Mouse (Mus musculus) lung, postnatal 0 days (tissue): Measurements from ENCODE around the gene Nacc1. TPM values are rescaled to one million over a fixed set of nuclear protein-coding genes. Genes with fewer than 3 reads are reported as not detected.

Experiments
- ATAC-seq: fragments of 200-750 bp; cut with Nextera tagmentation; 2 replicates; pipeline ENCODE4 v1.8.0; 2017; ENCODE audit warnings: moderate library complexity
- DNase-seq: peaks from one replicate; pipeline ENCODE4 v3.0.0-alpha.2; 2016; ENCODE audit warnings: low spot score
- H3K27ac ChIP-seq: fragments of 300-500 bp; sonication (generic); 2 replicates; pipeline ENCODE4 v1.5.1; 2014; ENCODE audit warnings: antibody characterized with exemption, mild to moderate bottlenecking, low read length, mixed read lengths
- H3K27me3 ChIP-seq: fragments of 300-500 bp; sonication (generic); replicated peaks from 2 replicates; pipeline ENCODE4 v1.6.1; 2014; ENCODE audit warnings: low read length, mixed read lengths; ENCODE audit not compliant: insufficient read depth
- H3K36me3 ChIP-seq: fragments of 300-500 bp; sonication (generic); 2 replicates; pipeline ENCODE4 v1.6.1; 2014; ENCODE audit warnings: low read length, mixed read lengths; ENCODE audit not compliant: insufficient read depth
- H3K4me1 ChIP-seq: fragments of 300-500 bp; sonication (generic); 2 replicates; pipeline ENCODE4 v1.6.1; 2014; ENCODE audit warnings: antibody characterized with exemption, low read depth, low read length, mixed read lengths; ENCODE audit not compliant: insufficient read depth
- H3K4me2 ChIP-seq: fragments of 300-500 bp; sonication (generic); replicated peaks from 2 replicates; pipeline ENCODE4 v1.6.1; 2014; ENCODE audit warnings: low read depth, mild to moderate bottlenecking, low read length, moderate library complexity, mixed read lengths
- H3K4me3 ChIP-seq: fragments of 300-500 bp; sonication (generic); 2 replicates; pipeline ENCODE4 v1.5.1; 2014; ENCODE audit warnings: low read depth, low read length
- H3K9ac ChIP-seq: fragments of 300-500 bp; sonication (generic); replicated peaks from 2 replicates; pipeline ENCODE4 v1.6.1; 2014; ENCODE audit warnings: low read depth, mild to moderate bottlenecking
- H3K9me3 ChIP-seq: fragments of 300-500 bp; sonication (generic); 2 replicates; pipeline ENCODE4 v1.6.1; 2016; ENCODE audit warnings: low read length, mixed read lengths
- CTCF ChIP-seq: IDR thresholded peaks from 2 replicates; pipeline ENCODE4 v1.5.1; 2016; ENCODE audit warnings: antibody characterized with exemption, mild to moderate bottlenecking
- EP300 ChIP-seq: IDR thresholded peaks from 2 replicates; pipeline ENCODE4 v1.6.1; 2016; ENCODE audit warnings: antibody characterized with exemption, mild to moderate bottlenecking, control low read depth
- WGBS: fragments of 180-500 bp; shearing (Covaris S2); extraction: QIAGEN DNeasy Blood & Tissue Kit; methylation state at CpG from one replicate; pipeline ENCODE4 v1.1.7; 2014; 5-methylcytosine and 5-hydroxymethylcytosine counted together
- polyA plus RNA-seq: library from polyadenylated mRNA; unstranded; fragments of >200 nt; fragmentation: Nextera tagmentation; extraction: Ambion mirVana; gene quantifications from 2 replicates; pipeline ENCODE4 v1.2.1, GENCODE M21; 2015

Nacc1 gene
- polyA plus RNA-seq, 1 experiment from 2014 or later: 7.4 TPM

GRCm38 (mm10) chr8:84658951-84659350 is 28.7 kb downstream of the Nacc1 start:
- Histone ChIP-seq H3K27ac (peak overlapping the region; percentile 99; the same call in 1 of the 2 replicates), H3K9me3 (no peaks in the 10 kb centered on the region), H3K4me1 (peaks cover 32% of the 10 kb centered on the region), H3K36me3 (no peaks in the 10 kb centered on the region), H3K4me2 (no peak overlapping the region), H3K9ac (no peak overlapping the region), H3K27me3 (no peaks in the 10 kb centered on the region), H3K4me3 (no peak overlapping the region)
- WGBS: 47% methylated on average over 1 of the region's 1 CpGs
- DNase-seq: no peak
- no peak for ATAC-seq
- TF ChIP-seq EP300 (no peak), CTCF (no peak)

GRCm38 (mm10) chr8:84657680-84658079 is 30.0 kb downstream of the Nacc1 start:
- H3K9ac ChIP-seq: no peak overlapping the region
- TF ChIP-seq CTCF (no peak), EP300 (no peak)
- H3K4me3 ChIP-seq: no peak overlapping the region
- DNase-seq (peak; percentile 78), ATAC-seq (no peak)
- no peaks in the 10 kb centered on the region for H3K36me3 ChIP-seq
- 51% methylated on average over 4 of the region's 4 CpGs for WGBS
- H3K4me2 ChIP-seq: 0 out of 2 replicates have a peak overlapping the region, but pooled peaks have one; percentile 81
- peak overlapping the region; percentile 97 for H3K27ac ChIP-seq
- peaks cover 32% of the 10 kb centered on the region for H3K4me1 ChIP-seq
- H3K9me3 ChIP-seq: no peaks in the 10 kb centered on the region
- no peaks in the 10 kb centered on the region for H3K27me3 ChIP-seq

GRCm38 (mm10) chr8:84657203-84657602 is 30.5 kb downstream of the Nacc1 start:
- peak overlapping the region; percentile 97 for H3K27ac ChIP-seq
- H3K4me2 ChIP-seq: peak overlapping the region; percentile 81
- TF ChIP-seq CTCF: no peak
- no peaks in the 10 kb centered on the region for H3K36me3 ChIP-seq
- H3K4me3 ChIP-seq: no peak overlapping the region
- no peaks in the 10 kb centered on the region for H3K27me3 ChIP-seq
- H3K9me3 ChIP-seq: no peaks in the 10 kb centered on the region
- H3K9ac ChIP-seq: no peak overlapping the region
- H3K4me1 ChIP-seq: peaks cover 32% of the 10 kb centered on the region
- peak; percentile 68 for DNase-seq
- ATAC-seq: no peak

DNA sequence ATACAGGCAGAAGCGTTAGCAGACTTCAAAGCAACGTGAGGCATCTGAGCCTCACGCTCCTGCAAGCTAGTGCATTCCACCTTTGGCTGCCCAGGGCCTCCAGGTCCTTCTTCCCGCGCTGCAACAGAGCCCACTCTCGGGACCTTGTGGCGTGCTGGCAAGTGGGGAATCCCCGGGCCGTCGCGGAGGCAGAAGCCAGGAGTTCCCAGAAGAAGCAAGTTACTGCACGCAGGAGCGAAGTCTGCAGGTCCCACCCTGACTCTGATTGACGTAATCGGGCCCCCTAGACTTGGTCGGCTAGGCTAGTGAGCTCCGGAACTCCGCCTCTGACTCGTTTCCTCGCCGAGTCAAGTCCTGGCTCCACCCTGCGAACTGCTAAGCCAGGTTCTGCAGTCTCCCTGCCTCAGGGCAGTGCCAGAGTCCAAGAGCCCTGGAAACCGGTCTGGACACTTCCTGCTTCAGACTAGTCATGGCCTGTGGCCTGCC is 31.0 kb downstream of the Nacc1 start:
- Histone ChIP-seq H3K36me3 (no peaks in the 10 kb centered on the region), H3K27me3 (no peaks in the 10 kb centered on the region), H3K4me3 (peak overlapping the region; percentile 44), H3K4me2 (peak overlapping the region; percentile 81), H3K9me3 (no peaks in the 10 kb centered on the region), H3K4me1 (peaks cover 32% of the 10 kb centered on the region), H3K27ac (peak overlapping the region; percentile 97), H3K9ac (peak overlapping the region; percentile 76)
- TF ChIP-seq EP300 (peak; percentile 87), CTCF (peak; percentile 18; the same call in 1 of the 2 replicates)
- peak; percentile 72 for ATAC-seq
- DNase-seq: peak; percentile 96
- WGBS: under 1% methylated on average over 23 of the region's 23 CpGs

GRCm38 (mm10) chr8:84656191-84656525 is 31.5 kb downstream of the Nacc1 start:
- peak overlapping the region; percentile 44 for H3K4me3 ChIP-seq
- H3K36me3 ChIP-seq: no peaks in the 10 kb centered on the region
- H3K9ac ChIP-seq: peak overlapping the region; percentile 76
- H3K9me3 ChIP-seq: no peaks in the 10 kb centered on the region
- peaks cover 32% of the 10 kb centered on the region for H3K4me1 ChIP-seq
- 2% methylated on average over 10 of the region's 10 CpGs for WGBS
- DNase-seq (peak; percentile 41), ATAC-seq (no peak)
- TF ChIP-seq CTCF: no peak
- TF ChIP-seq EP300: no peak
- H3K4me2 ChIP-seq: peak overlapping the region; percentile 81
- H3K27me3 ChIP-seq: no peaks in the 10 kb centered on the region
- peak overlapping the region; percentile 97 for H3K27ac ChIP-seq

DNA sequence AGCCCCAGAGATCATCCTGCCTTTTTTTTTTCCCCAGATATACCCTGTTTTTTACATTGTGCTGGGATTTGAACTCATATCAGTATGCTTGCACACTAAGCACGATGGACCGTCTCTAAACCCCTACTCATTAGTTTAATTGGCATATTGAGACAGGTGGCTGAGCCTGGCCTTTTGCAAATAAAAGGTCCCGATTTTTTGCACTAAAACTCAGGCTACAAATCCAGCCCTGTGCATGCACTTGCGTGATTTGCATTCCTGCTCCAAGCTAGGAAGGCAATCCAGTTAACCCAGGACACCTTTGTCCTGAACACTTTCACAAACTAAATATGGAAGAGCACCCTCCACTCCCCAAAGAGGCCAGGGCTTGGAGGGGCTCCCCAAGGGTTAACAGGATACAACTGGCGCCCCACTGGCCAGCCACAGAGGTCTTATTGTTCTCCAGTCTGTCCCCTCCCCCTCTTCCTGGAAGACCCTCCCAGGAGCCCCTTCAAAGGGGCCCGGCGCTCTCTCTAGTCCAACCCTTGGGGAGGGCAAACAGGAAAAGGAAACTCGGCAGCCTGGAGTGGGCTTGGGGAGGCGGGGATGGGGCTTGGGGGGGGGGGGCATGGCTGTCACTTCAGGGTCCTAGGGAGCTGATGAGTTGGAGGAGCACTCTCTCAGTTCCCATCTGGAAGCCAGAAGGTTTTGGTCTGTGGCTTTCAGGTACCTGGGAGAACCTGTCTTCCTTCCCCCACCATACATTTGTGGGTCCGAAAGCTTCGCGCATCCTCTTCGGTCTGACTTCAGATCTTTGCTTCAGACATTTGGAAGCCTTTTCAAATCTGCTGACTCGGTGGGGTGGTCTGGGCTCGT is 32.1 kb downstream of the Nacc1 start:
- TF ChIP-seq CTCF (no peak), EP300 (peak; percentile 97)
- H3K27ac ChIP-seq: peak overlapping the region; percentile 97
- 2% methylated on average over 15 of the region's 15 CpGs for WGBS
- DNase-seq (peak; percentile 81), ATAC-seq (peak; percentile 50)
- H3K4me1 ChIP-seq: peaks cover 32% of the 10 kb centered on the region
- peak overlapping the region; percentile 44 for H3K4me3 ChIP-seq
- no peaks in the 10 kb centered on the region for H3K27me3 ChIP-seq
- no peaks in the 10 kb centered on the region for H3K36me3 ChIP-seq
- peak overlapping the region; percentile 81 for H3K4me2 ChIP-seq
- H3K9me3 ChIP-seq: no peaks in the 10 kb centered on the region
- peak overlapping the region; percentile 76 for H3K9ac ChIP-seq
